Mouse (Mus musculus): ENCODE results near the gene Alkbh3. TPM values are rescaled to one million over a fixed set of nuclear protein-coding genes. Genes with fewer than 3 reads are reported as not detected.

Gene Alkbh3
- total RNA-seq, 4 experiments from 2014 or later = 26.5 to 31.5 (median 30.3) TPM

DNA sequence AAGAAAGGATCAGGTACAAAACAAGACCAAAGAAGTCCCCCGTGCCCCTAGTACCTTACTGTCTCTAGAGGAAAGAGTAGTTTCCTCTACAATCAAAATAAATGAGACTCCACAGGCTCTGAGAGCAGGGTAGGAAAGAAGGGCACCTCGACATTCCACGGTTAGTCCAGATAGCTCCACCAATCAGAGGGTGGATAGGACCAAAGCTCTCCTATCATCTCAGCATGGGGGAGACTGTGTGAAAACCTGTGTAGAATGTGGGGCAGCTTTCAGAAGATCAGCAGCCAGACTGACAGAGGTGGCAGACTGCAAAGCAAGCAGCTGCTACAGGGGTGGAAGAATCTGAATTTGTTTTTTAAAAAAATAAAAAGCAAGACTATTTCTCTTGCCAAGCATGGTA lies 17.8 kb downstream of the Alkbh3 start:
- DNase-seq (ENCODE audit: low spot score in 2 of 2) = no peak

- no peak for DNase-seq (ENCODE audit: low spot score in 2 of 2)
These were observed 18.3 kb downstream of the Alkbh3 start for GRCm38 (mm10) chr2:93992259-93992658.

GRCm38 (mm10) chr2:93991336-93991735 lies 19.3 kb downstream of the Alkbh3 start:
- DNase-seq (ENCODE audit: low spot score in 2 of 2) = no peak

GRCm38 (mm10) chr2:93988440-93988839 lies 22.2 kb downstream of the Alkbh3 start:
- no peak for DNase-seq (ENCODE audit: low spot score in 2 of 2)

GRCm38 (mm10) chr2:93982457-93983235 lies 28.0 kb downstream of the Alkbh3 start:
- DNase-seq (ENCODE audit: low spot score in 2 of 2) = no peak

GRCm38 (mm10) chr2:93979249-93980120 lies 31.1 kb downstream of the Alkbh3 start:
- DNase-seq (ENCODE audit: low spot score in 2 of 2) = no peak

- peak in 1 of 2 experiments; percentile 62 for DNase-seq (ENCODE audit: low spot score in 2 of 2)
These were observed 34.0 kb downstream of the Alkbh3 start for GRCm38 (mm10) chr2:93976436-93977252.

DNA sequence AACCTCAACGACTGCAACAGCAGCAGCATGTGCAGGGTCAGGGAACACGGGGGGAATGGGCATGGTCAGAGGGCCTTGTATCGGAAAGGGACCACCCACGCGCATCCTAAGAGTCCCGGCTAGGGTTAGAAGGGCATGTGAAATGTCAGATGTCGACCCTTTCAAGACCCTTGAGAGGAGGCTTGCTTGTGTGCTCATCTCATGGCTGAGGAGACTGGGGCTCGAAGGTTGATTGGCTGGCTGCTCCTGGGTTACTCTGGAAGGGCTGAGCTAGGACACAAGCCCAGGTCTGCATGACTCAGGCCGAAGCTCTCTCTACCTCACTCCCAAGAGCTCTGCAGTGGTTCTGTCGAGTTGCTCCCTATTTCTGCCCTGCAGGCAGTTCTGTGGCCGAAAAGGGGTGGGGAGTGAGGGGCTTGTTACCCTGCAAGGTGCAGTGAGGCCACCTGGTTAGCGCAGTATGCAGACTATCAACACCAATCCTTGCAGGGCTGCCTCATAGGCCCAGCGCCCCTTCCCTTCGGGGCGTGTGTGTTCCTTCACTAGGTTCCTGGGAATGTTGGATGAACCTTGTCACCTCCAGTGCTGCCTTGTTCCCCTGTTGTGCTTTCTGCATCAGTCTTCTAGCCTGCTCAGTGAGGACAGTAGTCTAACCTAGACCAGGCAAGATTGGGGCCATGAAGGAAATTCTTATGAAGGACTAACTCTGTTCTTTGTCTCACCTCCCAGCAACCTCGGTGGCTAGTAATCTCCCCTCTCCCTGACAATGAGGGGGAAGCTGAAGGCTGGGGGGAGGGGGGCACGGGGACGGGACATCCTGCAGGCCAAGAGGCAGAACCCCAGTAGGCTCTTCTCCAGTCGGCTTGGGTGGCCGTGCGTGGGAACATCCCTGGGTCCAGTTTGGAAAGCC lies 34.8 kb downstream of the Alkbh3 start:
- no peak for DNase-seq (ENCODE audit: low spot score in 2 of 2)

- DNase-seq (ENCODE audit: low spot score in 2 of 2) = no peak
These were observed 35.6 kb downstream of the Alkbh3 start for GRCm38 (mm10) chr2:93975041-93975440.

- DNase-seq (ENCODE audit: low spot score in 2 of 2) = no peak
These were observed 39.0 kb downstream of the Alkbh3 start for GRCm38 (mm10) chr2:93971647-93972046.

DNA sequence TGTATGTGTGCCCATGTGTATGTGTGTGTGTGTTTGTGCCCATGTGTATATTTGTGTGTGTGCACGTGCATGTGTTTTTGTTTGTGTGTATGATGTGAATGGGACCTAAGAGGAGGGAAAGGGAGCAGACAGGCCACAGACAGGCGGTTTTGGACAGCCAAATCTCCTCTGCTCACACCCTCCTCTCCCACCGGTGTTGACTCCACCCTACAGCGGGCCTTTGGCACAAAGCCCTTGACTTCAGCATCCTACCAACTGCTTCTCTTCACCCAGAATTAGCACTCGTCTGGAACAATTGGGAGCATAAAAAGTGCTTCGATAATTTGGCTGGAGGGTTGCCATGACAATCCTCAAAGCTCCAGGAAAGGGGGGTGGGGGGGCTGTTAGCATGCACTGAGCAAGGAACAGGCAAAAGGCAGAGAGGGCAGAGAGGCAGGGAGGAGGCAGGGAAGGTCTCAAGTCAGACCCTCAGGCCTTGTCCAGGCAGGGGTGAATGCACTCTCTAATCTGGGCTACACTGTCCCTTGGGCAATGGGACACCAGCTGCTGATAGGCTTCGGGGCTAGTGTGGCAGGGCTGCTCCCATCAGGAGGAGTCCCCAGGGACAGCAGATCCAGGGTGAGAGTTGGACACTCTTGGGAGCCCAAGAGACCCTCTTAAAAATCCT lies 46.0 kb downstream of the Alkbh3 start:
- no peak for DNase-seq (ENCODE audit: low spot score in 2 of 2)

DNA sequence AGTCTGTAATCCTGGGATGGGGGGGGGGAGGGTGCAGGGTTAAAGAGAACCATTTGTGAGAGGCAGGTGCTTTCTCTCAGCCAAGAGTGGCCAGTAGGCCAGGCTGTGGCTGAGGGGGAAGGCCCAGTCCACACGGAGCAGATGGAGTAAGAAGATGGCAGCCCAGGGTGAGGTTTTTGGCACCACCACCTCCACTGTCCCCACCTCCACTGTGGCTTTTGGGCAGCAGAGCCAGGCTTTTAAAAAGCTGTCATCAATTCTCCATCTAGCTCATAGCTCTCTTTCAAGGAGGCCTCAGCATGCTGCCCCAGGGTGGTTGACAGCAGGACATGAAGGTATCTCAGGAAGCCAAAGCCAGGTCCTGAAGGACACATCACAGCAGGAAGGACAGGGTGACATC lies 46.8 kb downstream of the Alkbh3 start:
- DNase-seq (ENCODE audit: low spot score in 2 of 2) = no peak

- no peak for DNase-seq (ENCODE audit: low spot score in 2 of 2)
These were observed 48.9 kb downstream of the Alkbh3 start for GRCm38 (mm10) chr2:93961716-93962115.

- DNase-seq (ENCODE audit: low spot score in 2 of 2) = no peak
These were observed 51.3 kb downstream of the Alkbh3 start for GRCm38 (mm10) chr2:93959346-93959745.

GRCm38 (mm10) chr2:93958216-93958615 lies 52.4 kb downstream of the Alkbh3 start:
- peak in 1 of 2 experiments; percentile 57 for DNase-seq (ENCODE audit: low spot score in 2 of 2)

- no peak for DNase-seq (ENCODE audit: low spot score in 2 of 2)
These were observed 52.8 kb downstream of the Alkbh3 start for GRCm38 (mm10) chr2:93957785-93958175.

GRCm38 (mm10) chr2:93956908-93957784 lies 53.5 kb downstream of the Alkbh3 start, which contains the start of gene Gm13889:
TSS of gene Gm13889 (minus strand) at chr2:93957201.
- peak; percentile 62 to 81 for DNase-seq (ENCODE audit: low spot score in 2 of 2)

- DNase-seq (ENCODE audit: low spot score in 2 of 2) = peak; percentile 57 to 60
These were observed 54.2 kb downstream of the Alkbh3 start for GRCm38 (mm10) chr2:93956331-93956801.

DNA sequence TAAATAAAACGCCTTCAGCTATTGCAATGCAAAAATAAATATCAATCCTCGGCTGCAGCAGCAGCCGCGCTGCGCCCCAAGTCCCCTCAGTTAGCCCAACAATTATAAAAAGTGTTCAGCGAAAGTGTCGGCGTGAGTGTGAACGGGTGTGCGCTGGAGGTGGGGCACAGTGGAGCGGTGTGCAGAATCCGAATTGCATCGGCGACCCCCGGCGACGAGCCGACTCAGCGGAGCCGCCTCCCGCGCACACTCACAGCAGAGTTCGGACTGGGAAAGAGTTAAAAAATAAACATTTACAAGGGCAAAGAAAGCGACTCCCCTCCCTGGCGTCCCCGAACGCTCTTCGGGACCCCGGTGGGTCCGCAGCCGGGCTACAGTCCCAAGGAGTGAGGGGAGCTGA lies 54.7 kb downstream of the Alkbh3 start:
- DNase-seq (ENCODE audit: low spot score in 2 of 2) = no peak

Data from left cerebral cortex, adult 8-10 months (tissue).